Mouse (Mus musculus) E14TG2a.4 (cell line): ENCODE measurements at regions not wholly inside any gene's neighbourhood (a gene's known extent, or its start where the extent isn't known, plus 50 kb on each side); places are given as distances from the start of the nearest gene placed in this dataset.
A peak's percentile ranks its signal among the peaks of the same experiment; 100 is the strongest.

Experiments used
- H3K27me3 ChIP-seq: 2 replicates; pipeline ENCODE4 v1.6.1; 2014; ENCODE audit warnings: low read length, control low read depth; ENCODE audit not compliant: insufficient read depth
- H3K36me3 ChIP-seq: 2 replicates; pipeline ENCODE4 v1.6.1; 2014; ENCODE audit warnings: low read length, control low read depth; ENCODE audit not compliant: insufficient read depth
- H3K4me1 ChIP-seq: replicated peaks from 2 replicates; pipeline ENCODE4 v1.6.1; 2014; ENCODE audit warnings: low read depth, low read length, control low read depth
- H3K4me3 ChIP-seq: replicated peaks from 2 replicates; pipeline ENCODE4 v1.5.1; 2014; ENCODE audit warnings: mild to moderate bottlenecking, low read length
- H3K9me3 ChIP-seq: 2 replicates; pipeline ENCODE4 v1.6.1; 2014; ENCODE audit warnings: low read length, control low read depth
- CTCF ChIP-seq: conservative IDR thresholded peaks from 2 replicates; pipeline ENCODE4 v1.5.1; 2014; ENCODE audit warnings: low read length
- NANOG ChIP-seq: IDR thresholded peaks from 2 replicates; pipeline ENCODE4 v1.6.1; 2014; ENCODE audit warnings: borderline replicate concordance, low read length, mixed read lengths
- POU5F1 ChIP-seq: IDR thresholded peaks from 2 replicates; pipeline ENCODE4 v1.6.1; 2014; ENCODE audit warnings: low read length, borderline replicate concordance

GRCm38 (mm10) chr6:111621684-111622480, 651.7 kb upstream of the Lmcd1 start:
- Histone ChIP-seq H3K4me1 (peaks cover 9% of the 10 kb centered on the region), H3K36me3 (no peaks in the 10 kb centered on the region), H3K27me3 (no peaks in the 10 kb centered on the region), H3K4me3 (no peak overlapping the region), H3K9me3 (no peaks in the 10 kb centered on the region)
- TF ChIP-seq POU5F1 = no peak
- no peak for TF ChIP-seq CTCF
- no peak for TF ChIP-seq NANOG

GRCm38 (mm10) chr6:111622481-111623139, 650.9 kb upstream of the Lmcd1 start:
- H3K36me3 ChIP-seq = no peaks in the 10 kb centered on the region
- H3K9me3 ChIP-seq = no peaks in the 10 kb centered on the region
- no peaks in the 10 kb centered on the region for H3K27me3 ChIP-seq
- no peak overlapping the region for H3K4me3 ChIP-seq
- peaks cover 9% of the 10 kb centered on the region for H3K4me1 ChIP-seq
- TF ChIP-seq POU5F1 = no peak
- TF ChIP-seq CTCF = no peak
- TF ChIP-seq NANOG = no peak

GRCm38 (mm10) chr6:111623140-111623497, 650.4 kb upstream of the Lmcd1 start:
- Histone ChIP-seq H3K36me3 (no peaks in the 10 kb centered on the region), H3K9me3 (no peaks in the 10 kb centered on the region), H3K4me1 (peaks cover 9% of the 10 kb centered on the region), H3K27me3 (no peaks in the 10 kb centered on the region), H3K4me3 (no peak overlapping the region)
- TF ChIP-seq NANOG (no peak), POU5F1 (no peak), CTCF (no peak)

- peaks cover 9% of the 10 kb centered on the region for H3K4me1 ChIP-seq
- no peaks in the 10 kb centered on the region for H3K36me3 ChIP-seq
- H3K27me3 ChIP-seq = no peaks in the 10 kb centered on the region
- H3K4me3 ChIP-seq = no peak overlapping the region
- TF ChIP-seq NANOG (peak; percentile 65; the same call in 1 of the 2 replicates), CTCF (no peak), POU5F1 (peak; percentile 93)
- no peaks in the 10 kb centered on the region for H3K9me3 ChIP-seq
Observed at GRCm38 (mm10) chr6:111625501-111625900, 648.1 kb upstream of the Lmcd1 start.

GRCm38 (mm10) chr6:111652736-111653135, 620.8 kb upstream of the Lmcd1 start:
- Histone ChIP-seq H3K27me3 (no peaks in the 10 kb centered on the region), H3K4me3 (no peak overlapping the region), H3K36me3 (no peaks in the 10 kb centered on the region), H3K9me3 (no peaks in the 10 kb centered on the region), H3K4me1 (no peaks in the 10 kb centered on the region)
- TF ChIP-seq POU5F1 (no peak), NANOG (no peak), CTCF (no peak)

GRCm38 (mm10) chr6:111659957-111660356, 613.6 kb upstream of the Lmcd1 start:
- no peaks in the 10 kb centered on the region for H3K9me3 ChIP-seq
- no peaks in the 10 kb centered on the region for H3K36me3 ChIP-seq
- H3K4me3 ChIP-seq = no peak overlapping the region

GRCm38 (mm10) chr6:111664603-111665002, 609.0 kb upstream of the Lmcd1 start:
- H3K27me3 ChIP-seq = no peaks in the 10 kb centered on the region
- H3K9me3 ChIP-seq = no peaks in the 10 kb centered on the region
- H3K4me3 ChIP-seq = no peak overlapping the region
- H3K4me1 ChIP-seq = no peaks in the 10 kb centered on the region
- TF ChIP-seq CTCF = no peak
- no peak for TF ChIP-seq POU5F1
- no peak for TF ChIP-seq NANOG
- H3K36me3 ChIP-seq = no peaks in the 10 kb centered on the region

More at GRCm38 (mm10) chr6:111659957-111660356, 613.6 kb upstream of the Lmcd1 start:
- no peaks in the 10 kb centered on the region for H3K4me1 ChIP-seq
- no peak for TF ChIP-seq POU5F1
- no peak for TF ChIP-seq NANOG
- TF ChIP-seq CTCF = no peak
- no peaks in the 10 kb centered on the region for H3K27me3 ChIP-seq

GRCm38 (mm10) chr6:111684911-111685310, 588.6 kb upstream of the Lmcd1 start:
- H3K27me3 ChIP-seq = no peaks in the 10 kb centered on the region

More at GRCm38 (mm10) chr6:111684911-111685310, 588.6 kb upstream of the Lmcd1 start:
- Histone ChIP-seq H3K9me3 (no peaks in the 10 kb centered on the region), H3K4me1 (no peaks in the 10 kb centered on the region), H3K36me3 (no peaks in the 10 kb centered on the region), H3K4me3 (no peak overlapping the region)
- TF ChIP-seq POU5F1 = no peak
- TF ChIP-seq CTCF = peak; percentile 57
- TF ChIP-seq NANOG = no peak
